Mouse (Mus musculus) neural tube, embryonic 14.5 days (tissue): ENCODE measurements around the gene Lnx1. TPM values are rescaled to one million over a fixed set of nuclear protein-coding genes. Genes with fewer than 3 reads are reported as not detected.

Source experiments
- ATAC-seq: fragments of 200-750 bp; cut with Nextera tagmentation; 2 replicates; pipeline ENCODE4 v1.8.0; 2017; ENCODE audit warnings: low read depth, mild to moderate bottlenecking, moderate TSS enrichment, moderate library complexity
- H3K27ac ChIP-seq: fragments of 300-500 bp; sonication (generic); 2 replicates; pipeline ENCODE4 v1.5.1; 2014; ENCODE audit warnings: low read depth, mild to moderate bottlenecking, control low read depth, low read length, moderate library complexity, mixed read lengths
- H3K27me3 ChIP-seq: fragments of 300-500 bp; sonication (generic); 2 replicates; pipeline ENCODE4 v1.6.1; 2014; ENCODE audit warnings: low read length; ENCODE audit not compliant: control insufficient read depth, insufficient read depth
- H3K36me3 ChIP-seq: fragments of 300-500 bp; sonication (generic); 2 replicates; pipeline ENCODE4 v1.6.1; 2014; ENCODE audit warnings: low read length, mixed read lengths; ENCODE audit not compliant: control insufficient read depth, insufficient read depth
- H3K4me1 ChIP-seq: fragments of 300-500 bp; sonication (generic); 2 replicates; pipeline ENCODE4 v1.6.1; 2014; ENCODE audit warnings: low read length; ENCODE audit not compliant: control insufficient read depth, insufficient read depth
- H3K4me2 ChIP-seq: fragments of 300-500 bp; sonication (generic); 2 replicates; pipeline ENCODE4 v1.6.1; 2014; ENCODE audit warnings: mild to moderate bottlenecking, low read depth, low read length, control low read depth
- H3K4me3 ChIP-seq: fragments of 300-500 bp; sonication (generic); 2 replicates; pipeline ENCODE4 v1.5.1; 2014; ENCODE audit warnings: low read depth, low read length, control low read depth, mixed read lengths
- H3K9ac ChIP-seq: fragments of 300-500 bp; sonication (generic); replicated peaks from 2 replicates; pipeline ENCODE4 v1.6.1; 2014; ENCODE audit warnings: low read depth, mild to moderate bottlenecking, control low read depth, low read length, mixed read lengths
- H3K9me3 ChIP-seq: fragments of 300-500 bp; sonication (generic); 2 replicates; pipeline ENCODE4 v1.6.1; 2016; ENCODE audit warnings: low read length; ENCODE audit not compliant: control insufficient read depth
- WGBS: fragments of 180-500 bp; shearing (Covaris S2); extraction: QIAGEN DNeasy Blood & Tissue Kit; methylation state at CpG from one replicate; pipeline ENCODE4 v1.1.7; 2014; 5-methylcytosine and 5-hydroxymethylcytosine counted together
- polyA plus RNA-seq: library from polyadenylated mRNA; unstranded; fragments of >200 nt; fragmentation: Nextera tagmentation; extraction: Ambion mirVana; gene quantifications from 2 replicates; pipeline ENCODE4 v1.2.1, GENCODE M21; 2014

Gene Lnx1
- polyA plus RNA-seq, 1 experiment from 2014 or later = 12.6 TPM

- no peak for ATAC-seq
- H3K9ac ChIP-seq = no peak overlapping the region
- no peak overlapping the region for H3K4me2 ChIP-seq
- H3K9me3 ChIP-seq = no peaks in the 10 kb centered on the region
- 72% methylated on average over 6 of the region's 6 CpGs for WGBS
- no peaks in the 10 kb centered on the region for H3K36me3 ChIP-seq
- no peaks in the 10 kb centered on the region for H3K4me1 ChIP-seq
- H3K4me3 ChIP-seq = no peak overlapping the region
- H3K27me3 ChIP-seq = no peaks in the 10 kb centered on the region
- no peak overlapping the region for H3K27ac ChIP-seq
Measured at GRCm38 (mm10) chr5:74654527-74654926, 48.2 kb downstream of the Lnx1 start.

DNA sequence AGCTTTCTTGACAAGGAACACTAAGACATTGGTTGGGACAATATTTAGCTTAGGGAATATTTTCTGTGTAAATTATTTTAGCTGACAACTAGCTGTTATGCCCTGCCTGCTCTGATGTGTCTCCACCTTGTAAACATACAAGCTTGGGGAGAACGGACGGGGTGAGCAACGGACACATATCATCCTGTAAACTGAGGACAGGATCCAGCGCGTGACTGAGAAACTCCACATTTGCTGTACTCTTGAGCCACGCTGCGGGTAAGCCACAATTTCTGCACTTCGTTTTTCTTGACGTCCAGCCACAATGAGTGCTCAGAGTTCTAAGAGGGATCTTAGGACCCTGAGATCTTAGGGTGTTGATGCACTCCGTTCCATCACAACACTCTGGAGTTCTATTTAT, 48.9 kb downstream of the Lnx1 start:
- Histone ChIP-seq H3K4me3 (no peak overlapping the region), H3K27me3 (no peaks in the 10 kb centered on the region), H3K36me3 (no peaks in the 10 kb centered on the region), H3K9me3 (no peaks in the 10 kb centered on the region), H3K27ac (no peak overlapping the region), H3K4me1 (no peaks in the 10 kb centered on the region), H3K9ac (no peak overlapping the region), H3K4me2 (no peak overlapping the region)
- no peak for ATAC-seq
- WGBS = 93% methylated on average over 10 of the region's 10 CpGs

DNA sequence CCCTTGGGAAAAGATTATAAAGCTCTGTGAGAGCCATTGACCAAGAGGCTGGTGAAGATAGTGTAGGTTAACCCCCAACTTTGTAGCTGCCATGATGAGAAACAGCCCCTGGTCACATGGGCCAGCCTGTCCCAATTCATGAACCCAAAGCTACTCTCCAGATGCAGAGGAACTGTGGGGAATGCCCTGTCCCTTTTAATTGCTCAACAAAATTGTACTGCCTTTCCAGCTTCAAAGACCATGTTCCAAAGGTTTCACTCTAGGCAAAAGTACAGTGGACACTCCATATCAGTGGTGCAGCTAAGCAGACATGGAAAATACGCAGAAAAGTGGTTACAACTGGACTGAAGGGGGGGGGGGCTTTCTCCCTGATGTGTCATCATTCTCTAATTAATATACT, 53.6 kb downstream of the Lnx1 start:
- Histone ChIP-seq H3K4me1 (no peaks in the 10 kb centered on the region), H3K36me3 (no peaks in the 10 kb centered on the region), H3K4me3 (no peak overlapping the region), H3K27me3 (no peaks in the 10 kb centered on the region), H3K4me2 (no peak overlapping the region), H3K9ac (no peak overlapping the region), H3K27ac (no peak overlapping the region), H3K9me3 (no peaks in the 10 kb centered on the region)
- WGBS = 94% methylated on average over 1 of the region's 1 CpGs
- ATAC-seq = no peak

DNA sequence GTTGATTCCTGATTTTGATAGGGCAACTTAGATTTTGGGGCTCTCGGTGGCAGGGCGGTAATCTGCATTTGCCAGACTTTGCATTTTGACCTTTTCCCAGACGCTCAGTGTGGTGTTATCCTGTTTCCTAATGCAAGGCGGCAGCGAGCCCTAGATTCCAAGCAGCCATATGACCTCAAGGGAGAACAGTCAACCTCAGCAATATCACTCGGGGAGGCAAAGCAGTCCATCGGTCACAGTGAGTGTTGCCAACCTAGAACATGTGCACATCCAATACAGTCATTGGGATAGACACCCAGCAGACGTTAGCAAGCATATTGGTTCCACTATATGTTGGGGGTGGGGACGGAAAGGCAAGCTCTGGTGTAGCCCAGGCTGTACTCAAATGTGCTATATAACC, 54.5 kb downstream of the Lnx1 start:
- Histone ChIP-seq H3K9ac (no peak overlapping the region), H3K4me2 (no peak overlapping the region), H3K4me1 (no peaks in the 10 kb centered on the region), H3K4me3 (no peak overlapping the region), H3K36me3 (no peaks in the 10 kb centered on the region), H3K27ac (no peak overlapping the region), H3K27me3 (no peaks in the 10 kb centered on the region), H3K9me3 (no peaks in the 10 kb centered on the region)
- 81% methylated on average over 9 of the region's 9 CpGs for WGBS
- no peak for ATAC-seq

- no peak overlapping the region for H3K4me2 ChIP-seq
- no peaks in the 10 kb centered on the region for H3K36me3 ChIP-seq
- H3K4me3 ChIP-seq = no peak overlapping the region
- H3K9me3 ChIP-seq = no peaks in the 10 kb centered on the region
- H3K4me1 ChIP-seq = no peaks in the 10 kb centered on the region
- no peak overlapping the region for H3K27ac ChIP-seq
- WGBS = 69% methylated on average over 5 of the region's 6 CpGs
- H3K9ac ChIP-seq = no peak overlapping the region
- no peak for ATAC-seq
- no peaks in the 10 kb centered on the region for H3K27me3 ChIP-seq
Measured at GRCm38 (mm10) chr5:74647584-74647984, 55.1 kb downstream of the Lnx1 start.

DNA sequence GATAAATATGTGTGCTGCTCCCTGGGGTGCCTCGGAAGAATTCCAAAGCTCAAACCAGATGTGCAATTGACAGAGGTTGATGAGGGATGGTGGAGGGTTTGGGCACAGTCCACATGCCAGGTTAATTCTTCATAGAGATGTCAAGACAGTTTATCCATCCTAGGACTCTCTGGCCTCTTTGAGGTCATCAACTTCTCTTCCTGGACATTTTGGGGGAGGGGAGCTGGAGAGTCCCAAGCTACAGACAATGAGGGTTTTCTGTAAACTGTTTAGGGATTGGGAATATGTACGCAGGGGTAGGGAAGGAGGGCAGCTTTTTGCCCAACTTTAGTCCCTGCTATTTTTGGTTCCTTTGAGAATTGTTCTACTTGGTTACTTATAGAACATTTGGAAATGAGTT, 60.4 kb downstream of the Lnx1 start:
- 89% methylated on average over 2 of the region's 2 CpGs for WGBS
- Histone ChIP-seq H3K36me3 (no peaks in the 10 kb centered on the region), H3K27me3 (no peaks in the 10 kb centered on the region), H3K9ac (no peak overlapping the region), H3K4me3 (no peak overlapping the region), H3K9me3 (no peaks in the 10 kb centered on the region), H3K4me2 (no peak overlapping the region), H3K27ac (no peak overlapping the region), H3K4me1 (no peaks in the 10 kb centered on the region)
- no peak for ATAC-seq

- Histone ChIP-seq H3K9me3 (no peaks in the 10 kb centered on the region), H3K4me3 (no peak overlapping the region), H3K4me1 (no peaks in the 10 kb centered on the region), H3K36me3 (no peaks in the 10 kb centered on the region), H3K27ac (no peak overlapping the region), H3K9ac (no peak overlapping the region), H3K4me2 (no peak overlapping the region), H3K27me3 (no peaks in the 10 kb centered on the region)
- ATAC-seq = no peak
- WGBS = 52% methylated on average over 6 of the region's 6 CpGs
Measured at GRCm38 (mm10) chr5:74641000-74641399, 61.7 kb downstream of the Lnx1 start.

- Histone ChIP-seq H3K4me3 (no peak overlapping the region), H3K4me1 (no peaks in the 10 kb centered on the region), H3K27ac (no peak overlapping the region), H3K27me3 (no peaks in the 10 kb centered on the region), H3K36me3 (no peaks in the 10 kb centered on the region), H3K9me3 (no peaks in the 10 kb centered on the region), H3K4me2 (no peak overlapping the region), H3K9ac (no peak overlapping the region)
- ATAC-seq = no peak
- WGBS = 94% methylated on average over 4 of the region's 4 CpGs
Measured at GRCm38 (mm10) chr5:74640504-74640903, 62.2 kb downstream of the Lnx1 start.

GRCm38 (mm10) chr5:74639516-74639915, 63.2 kb downstream of the Lnx1 start:
- no peak overlapping the region for H3K9ac ChIP-seq
- no peaks in the 10 kb centered on the region for H3K4me1 ChIP-seq
- no peak for ATAC-seq
- H3K4me3 ChIP-seq = no peak overlapping the region
- no peak overlapping the region for H3K4me2 ChIP-seq
- no peaks in the 10 kb centered on the region for H3K9me3 ChIP-seq
- no peaks in the 10 kb centered on the region for H3K36me3 ChIP-seq
- no peaks in the 10 kb centered on the region for H3K27me3 ChIP-seq
- 91% methylated on average over 6 of the region's 6 CpGs for WGBS
- no peak overlapping the region for H3K27ac ChIP-seq

GRCm38 (mm10) chr5:74634391-74634790, 68.3 kb downstream of the Lnx1 start:
- H3K9me3 ChIP-seq = no peaks in the 10 kb centered on the region
- H3K4me3 ChIP-seq = no peak overlapping the region
- ATAC-seq = no peak
- no peak overlapping the region for H3K4me2 ChIP-seq
- H3K36me3 ChIP-seq = no peaks in the 10 kb centered on the region
- no peaks in the 10 kb centered on the region; the same call in 1 of the 2 replicates for H3K4me1 ChIP-seq
- H3K27me3 ChIP-seq = no peaks in the 10 kb centered on the region
- no peak overlapping the region for H3K9ac ChIP-seq
- H3K27ac ChIP-seq = no peak overlapping the region
- WGBS = 85% methylated on average over 3 of the region's 3 CpGs
